Mouse (Mus musculus) heart, postnatal 0 days (tissue): ENCODE results near the gene Lama4.

ENCODE experiments used
- CTCF ChIP-seq: IDR thresholded peaks from 2 replicates; pipeline ENCODE4 v1.5.1; 2016; ENCODE audit warnings: antibody characterized with exemption, control low read depth, low read depth
- EP300 ChIP-seq: IDR thresholded peaks from 2 replicates; pipeline ENCODE4 v1.6.1; 2016; ENCODE audit warnings: antibody characterized with exemption, low read depth

GRCm38 (mm10) chr10:39029297-39030147 lies 64.2 kb downstream of the Lama4 start:
- TF ChIP-seq CTCF (no peak), EP300 (no peak)
